Mouse (Mus musculus): Measurements from ENCODE around the gene Col26a1.
"Not testable (repeated sequence)": the region's sequence is repeated elsewhere in the genome, so short reads cannot be mapped to it uniquely, and the experiment has no call there.

Col26a1 gene

GRCm38 (mm10) chr5:136805019-136805418, 78.0 kb downstream of the Col26a1 start:
- no peak for DNase-seq

- DNase-seq: no peak
These were observed 78.8 kb downstream of the Col26a1 start for GRCm38 (mm10) chr5:136804246-136804645.

- DNase-seq: no peak
These were observed 80.3 kb downstream of the Col26a1 start for GRCm38 (mm10) chr5:136802732-136803131.

- DNase-seq: no peak
These were observed 86.1 kb downstream of the Col26a1 start for GRCm38 (mm10) chr5:136796917-136797316.

GRCm38 (mm10) chr5:136793807-136794206, 89.2 kb downstream of the Col26a1 start:
- no peak for DNase-seq

GRCm38 (mm10) chr5:136792541-136792940, 90.5 kb downstream of the Col26a1 start:
- DNase-seq: no peak

- DNase-seq: no peak
These were observed 91.8 kb downstream of the Col26a1 start for GRCm38 (mm10) chr5:136791204-136791603.

- DNase-seq: peak; percentile 89
These were observed 92.3 kb downstream of the Col26a1 start for GRCm38 (mm10) chr5:136790570-136791196.

- no peak for DNase-seq
These were observed 98.5 kb downstream of the Col26a1 start for GRCm38 (mm10) chr5:136784531-136784930.

- no peak for DNase-seq
These were observed 100.4 kb downstream of the Col26a1 start for GRCm38 (mm10) chr5:136782600-136782999.

- DNase-seq: peak; percentile 64
These were observed 102.5 kb downstream of the Col26a1 start for GRCm38 (mm10) chr5:136780465-136780864.

GRCm38 (mm10) chr5:136779946-136780345, 103.1 kb downstream of the Col26a1 start:
- no peak for DNase-seq

GRCm38 (mm10) chr5:136775548-136775947, 107.5 kb downstream of the Col26a1 start:
- no peak for DNase-seq

GRCm38 (mm10) chr5:136773044-136774039, 109.7 kb downstream of the Col26a1 start:
- DNase-seq: no peak

- DNase-seq: no peak
These were observed 111.9 kb downstream of the Col26a1 start for GRCm38 (mm10) chr5:136771132-136771531.

GRCm38 (mm10) chr5:136767304-136767703, 115.7 kb downstream of the Col26a1 start:
- DNase-seq: no peak

GRCm38 (mm10) chr5:136764157-136764669, 118.8 kb downstream of the Col26a1 start:
- DNase-seq: no peak

GRCm38 (mm10) chr5:136760345-136760744, 122.7 kb downstream of the Col26a1 start:
- no peak for DNase-seq

- no peak for DNase-seq
These were observed 123.2 kb downstream of the Col26a1 start for GRCm38 (mm10) chr5:136759781-136760180.

- DNase-seq: peak; percentile 59
These were observed 127.3 kb downstream of the Col26a1 start for GRCm38 (mm10) chr5:136755696-136756095.

GRCm38 (mm10) chr5:136754053-136754591, 128.9 kb downstream of the Col26a1 start:
- DNase-seq: no peak

- DNase-seq: not testable (repeated sequence)
These were observed 129.8 kb downstream of the Col26a1 start for GRCm38 (mm10) chr5:136753176-136753575.

GRCm38 (mm10) chr5:136752104-136752503, 130.9 kb downstream of the Col26a1 start:
- no peak for DNase-seq

Measured in thymus, postnatal 25 days (tissue).